ENCODE assay signal across 21 mouse cellular contexts in the genomic region with DNA sequence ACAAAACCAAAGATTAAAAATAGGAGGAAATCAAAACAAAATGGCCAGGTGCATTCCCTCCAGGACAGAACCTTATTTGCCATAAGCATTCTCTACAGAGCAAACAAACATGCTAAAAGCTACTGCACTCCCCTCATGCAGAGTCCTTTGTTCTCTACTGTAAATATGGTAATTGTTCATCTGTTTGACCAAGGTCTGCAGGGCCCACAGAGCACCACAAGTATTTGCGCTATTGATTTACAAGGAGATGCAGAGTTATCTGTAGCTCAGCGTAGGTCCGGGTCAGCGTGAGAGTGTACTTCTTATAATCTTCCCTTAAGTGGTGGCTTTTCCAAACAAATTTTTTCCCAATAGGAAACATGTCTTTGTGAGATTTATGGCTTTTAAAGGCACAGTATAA.
A peak's percentile ranks its signal among the peaks of the same experiment; 100 is the strongest.
DNase-seq lines count a peak whose midpoint lies in the region; ATAC-seq and TF ChIP-seq lines count a peak whose summit lies in the region.
"Had no signal": no experiment of that assay in that cellular context is flagged by ENCODE, and none has a peak within 500 bp of the region (broad histone marks: within the 10 kb centered on the region; RNA-seq: fewer than 3 reads in every experiment).

No protein-coding gene starts in this region.

- no peak for DNase-seq in embryonic facial prominence, embryonic 14.5 days (ENCODE audit: low spot score)
- DNase-seq in embryonic facial prominence, embryonic 10.5 days (ENCODE audit: low spot score), result no peak
- DNase-seq in lung, embryonic 14.5 days, result no peak
- no peak for DNase-seq in lung, postnatal 10 days
- DNase-seq in neural tube, embryonic 10.5 days (ENCODE audit: extremely low spot score, low spot score), result no peak
- DNase-seq in stomach, postnatal 0 days (ENCODE audit: low spot score), result no peak
- DNase-seq: adrenal gland, adult 2 months; adrenal gland, adult 8-10 months; adrenal gland, postnatal 10 days; adrenal gland, postnatal 14 days; adrenal gland, postnatal 25 days; adrenal gland, postnatal 36 days; cerebellum, adult 11 months; cerebellum, adult 11-12 months had no signal

- TF ChIP-seq EP300 in stomach, postnatal 0 days (optimal IDR thresholded peaks at IDR 0.05), result no peak

- TF ChIP-seq CTCF in lung, embryonic 14.5 days (IDR thresholded peaks at IDR 0.05; ENCODE audit: low read depth), result no peak
- no peak for TF ChIP-seq CTCF in stomach, postnatal 0 days (IDR thresholded peaks at IDR 0.05; ENCODE audit: low read depth)

- no peak overlapping the region for H3K27ac ChIP-seq in embryonic facial prominence, embryonic 14.5 days (replicated peaks; ENCODE audit: low read depth, low read length)
- H3K27ac ChIP-seq in embryonic facial prominence, embryonic 10.5 days (replicated peaks), result no peak overlapping the region
- no peak overlapping the region for H3K27ac ChIP-seq in lung, embryonic 14.5 days (ENCODE audit: low read depth)
- no peak overlapping the region for H3K27ac ChIP-seq in neural tube, embryonic 12.5 days
- no peak overlapping the region for H3K27ac ChIP-seq in stomach, embryonic 15.5 days
- H3K27ac ChIP-seq in stomach, postnatal 0 days (replicated peaks), result no peak overlapping the region

- H3K9me3 ChIP-seq in embryonic facial prominence, embryonic 14.5 days (ENCODE audit: control insufficient read depth, low read length), result peaks cover 3% of the 10 kb centered on the region; the same call in 1 of the 2 replicates
- no peaks in the 10 kb centered on the region for H3K9me3 ChIP-seq in embryonic facial prominence, embryonic 10.5 days
- no peaks in the 10 kb centered on the region for H3K9me3 ChIP-seq in lung, embryonic 14.5 days (ENCODE audit: low read depth, low read length)
- H3K9me3 ChIP-seq in neural tube, embryonic 12.5 days, result no peaks in the 10 kb centered on the region
- H3K9me3 ChIP-seq in stomach, embryonic 15.5 days, result no peaks in the 10 kb centered on the region
- H3K9me3 ChIP-seq in stomach, postnatal 0 days (ENCODE audit: control insufficient read depth, low read length), result no peaks in the 10 kb centered on the region

- 85% methylated on average over 4 of the region's 4 CpGs for WGBS in embryonic facial prominence, embryonic 14.5 days
- 92% methylated on average over 4 of the region's 4 CpGs for WGBS in embryonic facial prominence, embryonic 10.5 days
- WGBS in lung, embryonic 14.5 days, result 55% methylated on average over 4 of the region's 4 CpGs
- WGBS in neural tube, embryonic 12.5 days, result 89% methylated on average over 4 of the region's 4 CpGs
- WGBS in stomach, embryonic 15.5 days, result 37% methylated on average over 4 of the region's 4 CpGs
- WGBS in stomach, postnatal 0 days, result 40% methylated on average over 4 of the region's 4 CpGs

- H3K4me2 ChIP-seq in embryonic facial prominence, embryonic 14.5 days (ENCODE audit: low read depth, low read length), result no peak overlapping the region
- H3K4me2 ChIP-seq in lung, embryonic 14.5 days, result no peak overlapping the region
- H3K4me2 ChIP-seq in neural tube, embryonic 12.5 days (replicated peaks), result no peak overlapping the region
- no peak overlapping the region for H3K4me2 ChIP-seq in stomach, embryonic 15.5 days
- H3K4me2 ChIP-seq in stomach, postnatal 0 days (replicated peaks; ENCODE audit: low read depth), result no peak overlapping the region

- no peak overlapping the region for H3K4me3 ChIP-seq in embryonic facial prominence, embryonic 14.5 days (ENCODE audit: low read depth, low read length)
- no peak overlapping the region for H3K4me3 ChIP-seq in embryonic facial prominence, embryonic 10.5 days
- H3K4me3 ChIP-seq in lung, embryonic 14.5 days (ENCODE audit: low read depth, low read length), result no peak overlapping the region
- no peak overlapping the region for H3K4me3 ChIP-seq in neural tube, embryonic 12.5 days
- H3K4me3 ChIP-seq in stomach, embryonic 15.5 days (replicated peaks), result no peak overlapping the region
- H3K4me3 ChIP-seq in stomach, postnatal 0 days (ENCODE audit: low read depth, low read length), result no peak overlapping the region

- ATAC-seq in embryonic facial prominence, embryonic 14.5 days (ENCODE audit: low read depth), result peak; percentile 44; the same call in 1 of the 2 replicates
- ATAC-seq in lung, embryonic 14.5 days (ENCODE audit: insufficient read depth), result peak; percentile 69
- 0 out of 2 replicates have a peak, but pooled peaks have one; percentile 21 for ATAC-seq in neural tube, embryonic 12.5 days (ENCODE audit: low FRiP score, low read depth)
- ATAC-seq in stomach, embryonic 15.5 days (ENCODE audit: insufficient read depth, low FRiP score, low read depth), result peak; percentile 58; the same call in 1 of the 2 replicates
- ATAC-seq in stomach, postnatal 0 days (ENCODE audit: low FRiP score, low TSS enrichment), result no peak
- ATAC-seq: activated CD4-positive, CD25-positive, alpha-beta regulatory T cell, adult 4 months; CD4-positive, CD25-positive, alpha-beta regulatory T cell, adult 4 months; Patski had no signal

- no peaks in the 10 kb centered on the region for H3K27me3 ChIP-seq in embryonic facial prominence, embryonic 14.5 days (replicated peaks; ENCODE audit: control insufficient read depth, insufficient read depth, low read length)
- H3K27me3 ChIP-seq in embryonic facial prominence, embryonic 10.5 days (replicated peaks; ENCODE audit: low read depth, poor library complexity, severe bottlenecking), result no peaks in the 10 kb centered on the region
- H3K27me3 ChIP-seq in lung, embryonic 14.5 days (ENCODE audit: insufficient read depth, low read length), result no peaks in the 10 kb centered on the region
- H3K27me3 ChIP-seq in neural tube, embryonic 12.5 days (replicated peaks), result no peaks in the 10 kb centered on the region
- no peaks in the 10 kb centered on the region for H3K27me3 ChIP-seq in stomach, embryonic 15.5 days (replicated peaks)
- no peaks in the 10 kb centered on the region for H3K27me3 ChIP-seq in stomach, postnatal 0 days (ENCODE audit: control insufficient read depth, insufficient read depth, low read length)
- H3K27me3 ChIP-seq: CH12.LX, Patski had no signal

- H3K9ac ChIP-seq in embryonic facial prominence, embryonic 14.5 days (ENCODE audit: low read depth, low read length), result no peak overlapping the region
- H3K9ac ChIP-seq in lung, embryonic 14.5 days, result no peak overlapping the region
- H3K9ac ChIP-seq in neural tube, embryonic 12.5 days, result no peak overlapping the region
- H3K9ac ChIP-seq in stomach, embryonic 15.5 days, result no peak overlapping the region
- H3K9ac ChIP-seq in stomach, postnatal 0 days (ENCODE audit: low read length), result no peak overlapping the region

- H3K36me3 ChIP-seq in embryonic facial prominence, embryonic 14.5 days (ENCODE audit: control insufficient read depth, insufficient read depth, low read length), result no peaks in the 10 kb centered on the region
- H3K36me3 ChIP-seq in embryonic facial prominence, embryonic 10.5 days (replicated peaks), result no peaks in the 10 kb centered on the region
- H3K36me3 ChIP-seq in lung, embryonic 14.5 days (ENCODE audit: insufficient read depth), result no peaks in the 10 kb centered on the region
- H3K36me3 ChIP-seq in neural tube, embryonic 12.5 days, result no peaks in the 10 kb centered on the region
- no peaks in the 10 kb centered on the region for H3K36me3 ChIP-seq in stomach, embryonic 15.5 days
- H3K36me3 ChIP-seq in stomach, postnatal 0 days (ENCODE audit: control insufficient read depth, insufficient read depth, low read length), result no peaks in the 10 kb centered on the region
- H3K36me3 ChIP-seq: G1E had no signal

- no peaks in the 10 kb centered on the region for H3K4me1 ChIP-seq in embryonic facial prominence, embryonic 14.5 days (ENCODE audit: control insufficient read depth, insufficient read depth, low read length)
- H3K4me1 ChIP-seq in embryonic facial prominence, embryonic 10.5 days, result no peaks in the 10 kb centered on the region
- H3K4me1 ChIP-seq in lung, embryonic 14.5 days (ENCODE audit: insufficient read depth), result no peaks in the 10 kb centered on the region
- H3K4me1 ChIP-seq in neural tube, embryonic 12.5 days, result no peaks in the 10 kb centered on the region
- H3K4me1 ChIP-seq in stomach, embryonic 15.5 days, result no peaks in the 10 kb centered on the region
- H3K4me1 ChIP-seq in stomach, postnatal 0 days (replicated peaks; ENCODE audit: control insufficient read depth, insufficient read depth), result no peaks in the 10 kb centered on the region
